Mouse (Mus musculus) CH12.LX (cell line): ENCODE data around the gene Tbc1d15.

ENCODE experiments used
- BHLHE40 ChIP-seq: IDR thresholded peaks from 2 replicates; pipeline ENCODE4 v1.6.1; 2011; ENCODE audit warnings: mild to moderate bottlenecking, low read depth, low read length, improper control_type of control experiment
- USF2 ChIP-seq: conservative IDR thresholded peaks from 2 replicates; pipeline ENCODE4 v1.6.1; 2011; ENCODE audit warnings: low read depth, low read length, improper control_type of control experiment

GRCm38 (mm10) chr10:115184697-115185096, 66.6 kb downstream of the Tbc1d15 start, which contains the start of gene Tph2:
- TF ChIP-seq BHLHE40 (peak; percentile 34; the same call in 1 of the 2 replicates), USF2 (no peak)
